Mouse (Mus musculus) ES-E14 (cell line): ENCODE measurements at regions not wholly inside any gene's neighbourhood (a gene's known extent, or its start where the extent isn't known, plus 50 kb on each side); places are given as distances from the start of the nearest gene placed in this dataset.

ENCODE experiments used
- CHD2 ChIP-seq: IDR thresholded peaks from 2 replicates; pipeline ENCODE4 v1.6.1; 2014; ENCODE audit warnings: mild to moderate bottlenecking, low read depth, low read length, inconsistent platforms
- HCFC1 ChIP-seq: IDR thresholded peaks from 2 replicates; pipeline ENCODE4 v1.6.1; 2012; ENCODE audit warnings: low read length, inconsistent platforms, borderline replicate concordance; ENCODE audit not compliant: insufficient read depth
- MAFK ChIP-seq: IDR thresholded peaks from 2 replicates; pipeline ENCODE4 v1.6.1; 2014; ENCODE audit warnings: mild to moderate bottlenecking, low read depth, low read length, inconsistent platforms; ENCODE audit not compliant: insufficient read depth
- ZC3H11A ChIP-seq: IDR thresholded peaks from 2 replicates; pipeline ENCODE4 v1.6.1; 2012; ENCODE audit warnings: low read depth, mild to moderate bottlenecking, inconsistent platforms, low read length, borderline replicate concordance

GRCm38 (mm10) chr15:61139151-61139550, 216.3 kb upstream of the A1bg start:
- TF ChIP-seq ZC3H11A: no peak
- TF ChIP-seq MAFK: no peak
- TF ChIP-seq HCFC1: no peak
- TF ChIP-seq CHD2: no peak
